Mouse (Mus musculus): ENCODE results near the gene Stk11. TPM values are rescaled to one million over a fixed set of nuclear protein-coding genes. Genes with fewer than 3 reads are reported as not detected.

Stk11 gene
- total RNA-seq, 2 experiments from 2014 or later = 99.8 to 120 TPM

GRCm38 (mm10) chr10:80170601-80171021 is 55.0 kb downstream of the Stk11 start:
- DNase-seq = no peak

DNA sequence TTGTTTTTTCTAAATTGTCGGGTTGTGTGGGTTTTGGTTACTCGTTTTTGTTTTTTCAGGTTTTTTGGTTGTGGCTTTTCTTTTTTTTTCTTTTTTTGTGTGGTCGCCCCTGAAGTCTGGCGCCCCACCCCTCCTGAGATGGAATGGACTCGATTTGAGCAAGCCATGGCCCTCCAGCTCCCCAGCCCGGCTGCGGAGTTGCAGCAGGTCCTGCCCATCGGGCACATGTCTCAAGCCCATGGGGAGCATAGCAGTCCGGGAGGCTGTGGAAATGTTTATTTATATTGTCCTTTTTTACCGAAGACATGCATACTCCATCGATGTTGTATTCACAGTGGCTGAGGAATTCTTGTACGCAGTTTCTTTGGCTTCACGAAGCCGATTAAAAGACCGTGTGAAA is 55.6 kb downstream of the Stk11 start:
- DNase-seq = no peak

DNA sequence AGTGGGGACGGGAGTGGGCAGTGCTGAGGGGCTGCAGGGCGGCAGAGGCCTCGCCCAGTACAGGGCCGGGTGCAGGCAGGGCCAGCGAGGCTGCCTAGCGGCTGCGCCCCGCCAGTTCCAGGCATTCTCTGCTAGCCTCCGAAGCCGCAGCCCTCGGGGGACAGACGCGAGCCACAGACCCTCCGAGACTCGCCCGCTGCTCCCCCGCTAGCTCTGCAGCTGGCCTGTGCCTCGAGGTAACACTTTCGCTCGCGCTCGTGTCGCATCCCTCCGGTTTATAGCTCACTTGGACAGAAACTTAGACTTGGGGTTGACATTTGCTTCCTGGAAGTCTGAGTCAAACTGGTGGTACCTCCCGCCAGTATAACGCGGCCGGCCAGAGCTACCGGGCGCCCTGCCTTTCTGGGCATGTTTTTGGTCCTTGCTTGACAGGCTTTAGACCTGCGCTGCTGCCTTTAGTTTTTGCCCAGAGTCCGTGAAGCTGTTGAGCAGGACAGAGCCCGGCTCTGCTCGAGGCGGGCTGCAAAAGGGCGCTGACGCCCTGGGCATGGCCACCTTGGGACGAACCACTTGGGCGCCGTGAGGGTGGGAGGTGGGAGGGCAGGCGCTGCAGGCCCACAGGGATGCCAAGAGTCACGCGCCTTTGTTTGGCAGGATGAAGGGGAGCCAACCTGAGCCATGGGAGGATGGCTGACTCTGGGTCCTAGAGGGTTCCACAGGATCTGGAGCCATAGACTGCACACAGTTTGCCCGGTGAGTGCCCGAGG is 56.3 kb downstream of the Stk11 start:
- no peak for DNase-seq

DNA sequence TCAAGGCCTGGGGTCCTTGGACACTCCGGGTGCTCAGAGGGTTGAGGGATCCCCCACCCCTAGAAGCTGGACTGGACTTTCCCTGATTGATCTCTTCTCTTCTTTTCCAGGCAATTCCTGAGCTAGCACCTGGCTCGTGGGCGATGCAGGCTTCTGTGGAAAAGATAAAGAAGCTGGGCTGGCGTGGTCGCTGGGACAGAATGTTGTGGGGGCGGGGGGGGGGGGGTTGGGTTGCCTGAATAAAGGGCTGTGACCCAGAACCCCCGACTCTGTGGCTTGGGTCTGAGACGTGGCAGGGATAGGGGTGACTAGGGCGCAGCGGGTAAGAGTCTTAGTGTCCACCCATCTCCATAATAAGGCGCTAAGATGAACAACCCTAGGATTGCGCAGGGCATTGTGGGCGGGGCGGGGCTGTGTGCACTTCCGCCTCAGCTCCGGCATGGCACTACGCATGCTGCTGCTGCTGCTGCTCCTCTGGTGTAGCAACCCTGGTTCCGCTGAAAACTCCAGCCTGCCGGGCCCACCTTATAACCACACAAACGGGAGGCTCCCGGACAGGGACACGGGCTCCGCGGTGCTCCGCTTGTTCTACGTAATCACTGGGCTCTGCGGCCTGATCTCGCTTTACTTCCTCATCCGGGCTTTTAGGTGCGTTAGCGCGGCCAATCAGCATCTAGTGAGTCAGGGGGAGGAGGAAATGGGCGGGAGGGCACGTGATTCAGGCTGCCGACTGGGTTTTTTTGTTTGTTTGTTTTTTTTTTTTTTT is 57.1 kb downstream of the Stk11 start, which contains the start of gene 1600002K03Rik:
TSS of gene 1600002K03Rik (plus strand) at position 418 of the 766 bp plus-strand sequence.
- peak; percentile 86 for DNase-seq

DNA sequence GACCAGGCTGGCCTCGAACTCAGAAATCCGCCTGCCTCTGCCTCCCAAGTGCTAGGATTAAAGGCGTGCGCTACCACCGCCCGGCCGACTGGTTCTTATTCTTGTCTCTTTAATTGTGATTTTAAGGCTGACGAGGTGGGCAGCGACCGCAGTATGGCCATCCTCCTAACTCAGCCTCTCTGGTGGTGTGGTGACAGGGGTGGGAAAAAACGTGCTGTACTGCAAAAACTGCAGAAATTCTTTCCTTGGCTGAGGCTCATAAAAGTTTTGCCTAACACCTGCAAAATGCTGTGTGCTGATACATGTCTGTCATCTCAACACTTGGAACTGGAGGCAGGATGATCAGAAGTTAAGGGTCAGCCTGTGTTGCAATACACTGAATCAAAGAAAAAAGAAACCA is 57.8 kb downstream of the Stk11 start:
- no peak for DNase-seq

- DNase-seq = no peak
Observed at GRCm38 (mm10) chr10:80173955-80174640, 58.5 kb downstream of the Stk11 start.

DNA sequence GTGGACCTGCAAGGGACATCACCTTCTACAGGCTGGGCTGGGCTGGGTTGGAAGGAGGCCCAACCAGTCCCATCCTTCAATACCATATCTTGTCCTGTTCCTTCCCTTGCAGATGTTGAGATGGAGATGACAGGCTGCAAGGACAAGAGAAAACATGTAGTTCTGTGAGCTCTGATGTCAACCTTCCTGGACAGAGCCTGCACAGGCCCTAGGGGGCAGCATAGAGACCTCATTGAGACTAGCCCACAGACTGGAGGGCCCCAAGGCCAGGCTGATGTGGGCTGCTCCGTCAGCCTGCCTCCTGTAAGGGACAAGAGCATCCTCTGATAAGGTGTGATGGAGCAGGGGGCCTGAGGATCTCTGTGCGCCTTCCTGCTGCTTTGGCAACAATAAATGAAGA is 59.1 kb downstream of the Stk11 start:
- no peak for DNase-seq

- no peak for DNase-seq
Observed at GRCm38 (mm10) chr10:80175536-80176269, 60.1 kb downstream of the Stk11 start.

DNA sequence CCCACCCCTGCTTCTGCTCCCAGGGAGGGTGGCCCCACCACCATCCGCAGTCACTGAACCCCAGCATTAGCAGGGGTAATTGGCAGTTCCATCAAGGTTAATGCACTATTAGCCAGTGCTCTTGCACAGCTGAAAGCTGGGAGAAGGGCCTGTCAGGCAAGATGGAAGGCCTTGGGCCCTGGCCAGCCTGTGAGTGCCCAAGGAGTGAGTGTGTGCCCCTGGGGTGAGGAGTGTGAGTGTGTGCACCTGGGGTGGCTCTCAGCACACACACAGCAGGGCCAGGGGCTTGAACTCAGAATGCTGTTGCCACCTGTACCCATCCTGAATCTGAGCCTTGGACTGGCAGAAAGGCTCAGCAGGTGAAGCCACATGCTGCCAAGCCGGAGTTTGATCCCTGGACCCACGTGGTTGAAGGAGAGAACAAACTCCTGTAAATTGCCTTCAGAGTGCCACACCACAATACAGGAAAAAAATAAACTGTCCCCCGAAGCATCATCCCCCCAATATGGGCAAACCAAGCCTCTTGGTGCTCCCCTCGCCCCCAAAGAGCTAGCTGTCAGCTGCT is 60.7 kb downstream of the Stk11 start:
- no peak for DNase-seq

- no peak for DNase-seq
Observed at GRCm38 (mm10) chr10:80177441-80178279, 62.1 kb downstream of the Stk11 start.

DNA sequence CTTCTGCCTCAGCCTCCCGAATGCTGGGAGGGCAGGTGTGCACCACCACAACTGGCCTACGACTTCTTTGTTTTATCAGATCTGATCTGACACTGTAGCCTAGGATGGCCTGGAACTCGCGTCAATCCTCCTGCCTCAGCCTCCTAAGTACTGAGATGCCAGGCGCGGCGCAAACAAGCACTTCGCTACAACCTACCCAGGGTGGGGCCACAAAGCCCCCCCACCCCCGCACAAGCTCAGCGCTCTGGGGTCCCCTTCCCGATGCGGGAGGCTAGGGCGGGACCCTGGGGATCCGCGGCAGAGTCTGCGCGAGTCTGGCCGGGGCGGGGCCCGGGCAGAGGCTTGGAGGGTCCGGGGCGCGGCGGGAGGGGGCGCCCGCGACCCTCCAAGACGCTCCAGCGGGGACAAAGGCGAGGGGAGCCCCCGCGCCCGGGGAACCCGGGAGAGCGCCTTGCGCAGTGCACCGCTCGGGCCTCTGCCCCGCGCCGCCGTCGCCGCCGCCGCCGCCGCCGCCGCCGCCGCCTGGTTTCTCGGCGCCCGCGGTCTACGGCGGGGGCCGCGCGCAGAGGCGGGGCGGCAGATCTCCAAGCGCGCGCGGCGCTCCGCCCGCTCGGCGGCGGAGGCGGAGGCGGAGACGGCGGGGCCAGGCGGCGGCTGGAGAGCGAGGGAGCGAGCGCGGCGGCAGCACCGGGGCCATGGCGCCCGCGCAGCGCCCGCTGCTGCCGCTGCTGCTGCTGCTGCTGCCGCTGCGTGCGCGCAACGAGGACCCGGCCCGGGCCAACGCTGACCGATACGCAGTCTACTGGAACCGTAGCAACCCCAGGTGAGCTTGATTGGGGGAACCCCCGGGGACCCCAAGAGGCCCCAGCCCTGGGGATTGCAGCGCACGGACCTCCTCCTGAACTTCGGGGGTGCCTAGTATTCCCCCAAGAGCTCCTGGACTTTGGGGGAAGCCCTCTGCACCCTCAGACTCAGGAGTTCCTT is 63.8 kb downstream of the Stk11 start, which contains the start of gene Efna2:
TSS of gene Efna2 (plus strand) at position 415 of the 984 bp plus-strand sequence.
- DNase-seq = no peak

Other genes starting within 250 kb of the Stk11 start
- gene Prtn3, start 241.3 kb upstream of the Stk11 start, total RNA-seq (2021) = under 1 TPM in 1 of 2 experiments, not detected in 1; 0.35 TPM
- under 1 TPM; 0.13 to 0.27 TPM for gene Plppr3, start 241.2 kb upstream of the Stk11 start, total RNA-seq (2021)
- gene Elane, start 229.6 kb upstream of the Stk11 start, total RNA-seq (2021) = not detected
- gene Cfd, start 224.9 kb upstream of the Stk11 start, total RNA-seq (2021) = 100 to 1,000 TPM in 1 of 2 experiments, 10 to 100 TPM in 1; 12.5 to 381 TPM
- 10 to 100 TPM; 29.2 to 34.4 TPM for gene Med16, start 206.9 kb upstream of the Stk11 start, total RNA-seq (2021)
- gene Gm26602, start 204.9 kb upstream of the Stk11 start, total RNA-seq (2021) = not detected
- gene Kiss1r, start 198.8 kb upstream of the Stk11 start, total RNA-seq (2021) = under 1 TPM; 0.18 to 0.29 TPM
- 100 to 1,000 TPM; 103 to 113 TPM for gene R3hdm4, start 194.6 kb upstream of the Stk11 start, total RNA-seq (2021)
- 1 to 10 TPM; 2.4 to 2.8 TPM for gene Arid3a, start 188.8 kb upstream of the Stk11 start, total RNA-seq (2021)
- 10 to 100 TPM; 16.4 to 18.0 TPM for gene Wdr18, start 155.7 kb upstream of the Stk11 start, total RNA-seq (2021)
- not detected for gene Grin3b, start 145.1 kb upstream of the Stk11 start, total RNA-seq (2021)
- 10 to 100 TPM; 70.1 to 80.6 TPM for gene Tmem259, start 131.5 kb upstream of the Stk11 start, total RNA-seq (2021)
- 1 to 10 TPM; 8.5 to 9.4 TPM for gene Cnn2, start 127.2 kb upstream of the Stk11 start, total RNA-seq (2021)
- gene Abca7, start 119.3 kb upstream of the Stk11 start, total RNA-seq (2021) = 1 to 10 TPM; 4.9 to 5.7 TPM
- gene Arhgap45, start 99.2 kb upstream of the Stk11 start, total RNA-seq (2021) = 1 to 10 TPM; 1.0 to 2.1 TPM
- gene Polr2e, start 76.0 kb upstream of the Stk11 start, total RNA-seq (2021) = 10 to 100 TPM; 43.2 to 45.5 TPM
- 100 to 1,000 TPM; 527 to 618 TPM for gene Gpx4, start 68.6 kb upstream of the Stk11 start, total RNA-seq (2021)
- 1 to 10 TPM; 5.6 to 6.7 TPM for gene Sbno2, start 10.2 kb upstream of the Stk11 start, total RNA-seq (2021)
- 100 to 1,000 TPM; 634 to 665 TPM for gene Atp5d, start 22.8 kb downstream of the Stk11 start, total RNA-seq (2021)
- gene Cbarp, start 25.0 kb downstream of the Stk11 start, total RNA-seq (2021) = 1 to 10 TPM; 1.2 to 1.6 TPM
- 10 to 100 TPM; 33.7 to 34.8 TPM for gene Midn, start 32.5 kb downstream of the Stk11 start, total RNA-seq (2021)
- gene Cirbp, start 50.2 kb downstream of the Stk11 start, total RNA-seq (2021) = 10 to 100 TPM; 17.3 to 21.4 TPM
- gene 1600002K03Rik, start 57.1 kb downstream of the Stk11 start, total RNA-seq (2021) = 1 to 10 TPM; 5.1 to 5.9 TPM
- gene Efna2, start 63.7 kb downstream of the Stk11 start, total RNA-seq (2021) = under 1 TPM; 0.26 to 0.54 TPM
- 10 to 100 TPM; 14.5 to 14.8 TPM for gene Mum1, start 110.6 kb downstream of the Stk11 start, total RNA-seq (2021)
- gene Ndufs7, start 133.3 kb downstream of the Stk11 start, total RNA-seq (2021) = 100 to 1,000 TPM; 508 to 524 TPM
- gene Gamt, start 145.2 kb downstream of the Stk11 start, total RNA-seq (2021) = 10 to 100 TPM; 50.9 to 53.1 TPM
- 10 to 100 TPM; 40.1 to 43.6 TPM for gene Dazap1, start 145.7 kb downstream of the Stk11 start, total RNA-seq (2021)
- 100 to 1,000 TPM; 575 to 593 TPM for gene Rps15, start 176.7 kb downstream of the Stk11 start, total RNA-seq (2021)
- gene Apc2, start 180.2 kb downstream of the Stk11 start, total RNA-seq (2021) = under 1 TPM; 0.59 to 0.82 TPM
- 1 to 10 TPM; 6.5 to 7.0 TPM for gene 2310011J03Rik, start 204.7 kb downstream of the Stk11 start, total RNA-seq (2021)
- gene Pcsk4, start 213.7 kb downstream of the Stk11 start, total RNA-seq (2021) = 1 to 10 TPM in 1 of 2 experiments, under 1 TPM in 1; 0.84 to 1.1 TPM
- 1 to 10 TPM; 1.1 to 2.8 TPM for gene Reep6, start 214.2 kb downstream of the Stk11 start, total RNA-seq (2021)
- 10 to 100 TPM; 38.8 to 70.8 TPM for gene Adamtsl5, start 232.6 kb downstream of the Stk11 start, total RNA-seq (2021)
- gene Plk5, start 240.7 kb downstream of the Stk11 start, total RNA-seq (2021) = under 1 TPM; 0.13 TPM